Comparison of ENCODE assay signal across 21 mouse cellular contexts in genomic region chr5:119547070-119547469, GRCm38 (mm10).
DNase-seq lines count a peak whose midpoint lies in the region; ATAC-seq lines count a peak whose summit lies in the region.
"Had no signal": no experiment of that assay in that cellular context is flagged by ENCODE, and none has a peak within 500 bp of the region (broad histone marks: within the 10 kb centered on the region; RNA-seq: fewer than 3 reads in every experiment).

No protein-coding gene starts in this region.

- H3K9ac ChIP-seq in neural tube, embryonic 15.5 days (replicated peaks): no peak overlapping the region
- no peak overlapping the region for H3K9ac ChIP-seq in limb, embryonic 13.5 days
- H3K9ac ChIP-seq in hindbrain, embryonic 14.5 days: no peak overlapping the region
- no peak overlapping the region for H3K9ac ChIP-seq in midbrain, embryonic 11.5 days (ENCODE audit: low read length)
- H3K9ac ChIP-seq: forebrain, embryonic 15.5 days; heart, embryonic 15.5 days had no signal

- no peak overlapping the region for H3K4me2 ChIP-seq in neural tube, embryonic 15.5 days
- peak overlapping the region; percentile 50 for H3K4me2 ChIP-seq in limb, embryonic 13.5 days (replicated peaks)
- H3K4me2 ChIP-seq in hindbrain, embryonic 14.5 days (replicated peaks): no peak overlapping the region
- H3K4me2 ChIP-seq in midbrain, embryonic 11.5 days: no peak overlapping the region
- H3K4me2 ChIP-seq: forebrain, embryonic 15.5 days; heart, embryonic 11.5 days; heart, embryonic 15.5 days had no signal

- ATAC-seq in neural tube, embryonic 15.5 days (ENCODE audit: low FRiP score): no peak
- peak; percentile 66; the same call in 1 of the 2 replicates for ATAC-seq in limb, embryonic 13.5 days (ENCODE audit: low FRiP score, low read depth)
- ATAC-seq in erythroid progenitor cell, adult 5-6 weeks (replicated peaks; ENCODE audit: low FRiP score, poor library complexity, severe bottlenecking): no peak
- no peak for ATAC-seq in hindbrain, embryonic 14.5 days (ENCODE audit: low FRiP score)
- ATAC-seq in midbrain, embryonic 11.5 days (ENCODE audit: low FRiP score): no peak
- ATAC-seq: CD4-positive, CD25-positive, alpha-beta regulatory T cell, adult 4 months; forebrain, embryonic 15.5 days; hindbrain, postnatal 0 days had no signal

- H3K27me3 ChIP-seq in neural tube, embryonic 15.5 days (replicated peaks): 0 out of 2 replicates have a peak, but pooled peaks cover 3% of the 10 kb centered on the region
- H3K27me3 ChIP-seq in limb, embryonic 13.5 days: peaks cover 63% of the 10 kb centered on the region
- H3K27me3 ChIP-seq in hindbrain, embryonic 14.5 days (ENCODE audit: control insufficient read depth, insufficient read depth, low read length): no peaks in the 10 kb centered on the region
- no peaks in the 10 kb centered on the region for H3K27me3 ChIP-seq in midbrain, embryonic 11.5 days (ENCODE audit: control insufficient read depth, insufficient read depth, low read length)
- H3K27me3 ChIP-seq: forebrain, embryonic 15.5 days had no signal

- H3K4me1 ChIP-seq in neural tube, embryonic 15.5 days: no peaks in the 10 kb centered on the region
- H3K4me1 ChIP-seq in limb, embryonic 13.5 days: peaks cover 21% of the 10 kb centered on the region
- no peaks in the 10 kb centered on the region for H3K4me1 ChIP-seq in hindbrain, embryonic 14.5 days (replicated peaks; ENCODE audit: control insufficient read depth, insufficient read depth, low read length)
- no peaks in the 10 kb centered on the region for H3K4me1 ChIP-seq in midbrain, embryonic 11.5 days (ENCODE audit: control insufficient read depth, insufficient read depth, low read length)
- H3K4me1 ChIP-seq: forebrain, embryonic 15.5 days; heart, embryonic 15.5 days had no signal

- no peaks in the 10 kb centered on the region for H3K36me3 ChIP-seq in neural tube, embryonic 15.5 days
- H3K36me3 ChIP-seq in limb, embryonic 13.5 days: no peaks in the 10 kb centered on the region
- no peaks in the 10 kb centered on the region for H3K36me3 ChIP-seq in hindbrain, embryonic 14.5 days (replicated peaks; ENCODE audit: control insufficient read depth, insufficient read depth)
- no peaks in the 10 kb centered on the region for H3K36me3 ChIP-seq in midbrain, embryonic 11.5 days (ENCODE audit: control insufficient read depth, insufficient read depth, low read length)
- H3K36me3 ChIP-seq: forebrain, embryonic 10.5 days; forebrain, embryonic 15.5 days; heart, embryonic 15.5 days had no signal

- no peak overlapping the region for H3K4me3 ChIP-seq in neural tube, embryonic 15.5 days (replicated peaks)
- H3K4me3 ChIP-seq in limb, embryonic 13.5 days: peak overlapping the region; percentile 5; the same call in 1 of the 2 replicates
- H3K4me3 ChIP-seq in hindbrain, embryonic 14.5 days (replicated peaks; ENCODE audit: low read length): no peak overlapping the region
- H3K4me3 ChIP-seq in midbrain, embryonic 11.5 days (ENCODE audit: low read depth, low read length): no peak overlapping the region
- H3K4me3 ChIP-seq: forebrain, embryonic 10.5 days; forebrain, embryonic 15.5 days; heart, adult 2 months; heart, embryonic 15.5 days had no signal

- DNase-seq in neural tube, embryonic 10.5 days (ENCODE audit: extremely low spot score, low spot score): peak; percentile 45
- DNase-seq in forelimb bud, embryonic 11.5 days (ENCODE audit: low read depth, low spot score): peak; percentile 62
- no peak for DNase-seq in hindbrain, embryonic 14.5 days (ENCODE audit: low spot score)
- no peak for DNase-seq in frontal cortex, adult 2 months (ENCODE audit: extremely low spot score in 1 of 2, low spot score in 1 of 2)
- DNase-seq in midbrain, embryonic 11.5 days (ENCODE audit: low spot score, missing footprints): no peak
- DNase-seq: adrenal gland, postnatal 10 days; B cell, adult 2 months; cerebellum, adult 11 months; cerebellum, adult 9-10 months; cerebellum, postnatal 25 days; gastrocnemius, postnatal 14 days; heart, adult 2 months had no signal

- no peak overlapping the region for H3K27ac ChIP-seq in neural tube, embryonic 15.5 days (replicated peaks)
- H3K27ac ChIP-seq in limb, embryonic 13.5 days: no peak overlapping the region
- no peak overlapping the region for H3K27ac ChIP-seq in hindbrain, embryonic 14.5 days
- H3K27ac ChIP-seq in midbrain, embryonic 11.5 days (ENCODE audit: low read depth, low read length): no peak overlapping the region
- H3K27ac ChIP-seq: forebrain, embryonic 10.5 days; forebrain, embryonic 15.5 days; heart, adult 2 months; heart, embryonic 15.5 days; hindbrain, postnatal 0 days had no signal

- 0 out of 2 replicates have a peak, but pooled peaks cover under 1% of the 10 kb centered on the region for H3K9me3 ChIP-seq in neural tube, embryonic 15.5 days (replicated peaks)
- H3K9me3 ChIP-seq in limb, embryonic 13.5 days: peaks cover 5% of the 10 kb centered on the region
- H3K9me3 ChIP-seq in hindbrain, embryonic 14.5 days (ENCODE audit: control insufficient read depth, low read length): peaks cover 3% of the 10 kb centered on the region; the same call in 1 of the 2 replicates
- H3K9me3 ChIP-seq in midbrain, embryonic 11.5 days (ENCODE audit: control insufficient read depth, low read length): no peaks in the 10 kb centered on the region
- H3K9me3 ChIP-seq: forebrain, embryonic 15.5 days; heart, embryonic 15.5 days had no signal

- WGBS in neural tube, embryonic 15.5 days: 82% methylated on average over 19 of the region's 19 CpGs
- 23% methylated on average over 19 of the region's 19 CpGs for WGBS in limb, embryonic 13.5 days
- 81% methylated on average over 19 of the region's 19 CpGs for WGBS in hindbrain, embryonic 14.5 days
- 83% methylated on average over 19 of the region's 19 CpGs for WGBS in midbrain, embryonic 11.5 days

Comparison
In these comparisons a context has a peak if more than half of its experiments do, and no peak if none do; other contexts are left out.
1. DNase-seq: peak in neural tube, embryonic 10.5 days (single experiment) and forelimb bud, embryonic 11.5 days (single experiment); none in hindbrain, embryonic 14.5 days (single experiment), frontal cortex, adult 2 months (0 of 2) and midbrain, embryonic 11.5 days (single experiment).